Mouse (Mus musculus) monocyte, adult 2 months (primary cell): ENCODE data around the gene Mettl21c.
"Not testable (repeated sequence)": the region's sequence is repeated elsewhere in the genome, so short reads cannot be mapped to it uniquely, and the experiment has no call there.

Source experiments
- DNase-seq, 2 experiments: peaks; one replicate each; pipeline ENCODE4 v3.0.0; 2022; ENCODE audit warnings: low spot score in 2 of 2, low read depth in 1 of 2

Gene Mettl21c

GRCm38 (mm10) chr1:44019934-44020333 lies at the start of gene Mettl21c:
Gene Mettl21c (minus strand): TSS chr1:44020034.
- DNase-seq, result no peak

DNA sequence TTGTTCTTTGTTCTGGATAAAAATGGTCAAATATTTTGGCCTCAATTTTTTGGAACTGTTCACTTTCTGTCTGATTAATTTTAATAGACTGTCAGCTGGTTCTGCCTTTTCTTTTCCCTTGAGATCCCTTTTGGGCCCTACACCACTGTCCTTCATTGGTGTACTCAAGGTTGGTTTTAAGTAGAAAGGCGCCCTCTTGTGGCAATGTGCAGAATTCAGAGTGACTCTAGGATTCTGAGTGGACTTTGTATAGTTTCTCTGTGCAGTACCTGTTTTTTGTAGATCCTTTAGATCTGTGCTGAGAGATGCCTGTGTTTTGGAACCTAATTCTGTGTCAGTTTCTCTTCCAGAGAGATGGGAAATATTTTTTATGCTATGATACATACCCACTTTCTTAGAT lies 44.8 kb upstream of the Mettl21c start:
- DNase-seq, result peak in 1 of 2 experiments; percentile 18

GRCm38 (mm10) chr1:44063439-44063838 lies 43.6 kb upstream of the Mettl21c start:
- no peak for DNase-seq

GRCm38 (mm10) chr1:44061836-44062235 lies 42.0 kb upstream of the Mettl21c start, which contains the start of gene Gm8251:
Gene Gm8251 (minus strand): TSS chr1:44061936.
- no peak for DNase-seq

DNA sequence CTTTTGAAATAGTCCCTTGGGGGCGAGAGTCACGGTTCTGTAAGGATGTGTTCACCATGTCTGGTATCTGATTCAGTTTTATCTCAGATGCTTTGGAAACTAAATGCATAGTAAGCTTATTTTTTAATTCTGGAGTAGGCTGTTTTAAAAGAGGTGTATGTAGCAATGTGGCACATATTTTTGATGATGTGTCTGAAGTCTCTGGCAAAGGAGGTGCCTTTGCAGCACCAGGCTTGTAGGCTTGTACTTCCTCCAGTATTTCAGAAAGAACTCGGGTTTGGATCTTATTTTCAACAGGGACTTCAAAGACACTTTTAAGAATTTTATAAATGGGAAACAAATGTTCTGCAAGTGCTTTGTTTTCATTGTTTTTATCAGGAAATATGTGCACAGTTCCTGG lies 38.0 kb upstream of the Mettl21c start:
- no peak for DNase-seq

DNA sequence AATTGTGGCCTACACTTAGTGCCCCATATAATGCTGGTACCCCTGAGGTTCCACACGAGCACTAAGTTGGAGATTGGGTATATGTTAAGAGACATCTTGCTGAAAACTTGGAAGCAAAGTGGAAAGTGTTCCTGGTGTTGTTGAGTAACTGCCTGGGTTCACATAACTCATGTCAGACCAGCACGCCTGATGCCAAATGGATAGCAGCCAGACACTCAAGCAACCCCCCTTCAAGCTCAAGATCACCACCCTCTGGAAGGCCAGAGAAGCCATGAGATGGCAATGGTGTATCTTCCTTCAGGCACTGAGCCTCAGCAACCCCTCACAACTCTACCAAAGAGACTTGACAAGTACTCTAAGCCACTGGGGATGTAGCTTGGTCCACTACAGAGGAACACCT lies 26.7 kb upstream of the Mettl21c start:
- DNase-seq, result no peak

- not testable (repeated sequence) for DNase-seq
These were observed 25.9 kb upstream of the Mettl21c start for GRCm38 (mm10) chr1:44045689-44046088.

GRCm38 (mm10) chr1:44042555-44042915 lies 22.7 kb upstream of the Mettl21c start:
- DNase-seq, result no peak

- peak in 1 of 2 experiments; percentile 6 for DNase-seq
These were observed 22.1 kb upstream of the Mettl21c start for GRCm38 (mm10) chr1:44041797-44042554.

GRCm38 (mm10) chr1:44032948-44033347 lies 13.1 kb upstream of the Mettl21c start:
- no peak for DNase-seq

GRCm38 (mm10) chr1:44032213-44032612 lies 12.4 kb upstream of the Mettl21c start:
- no peak for DNase-seq

GRCm38 (mm10) chr1:44027651-44028050 lies 7.8 kb upstream of the Mettl21c start:
- no peak for DNase-seq

DNA sequence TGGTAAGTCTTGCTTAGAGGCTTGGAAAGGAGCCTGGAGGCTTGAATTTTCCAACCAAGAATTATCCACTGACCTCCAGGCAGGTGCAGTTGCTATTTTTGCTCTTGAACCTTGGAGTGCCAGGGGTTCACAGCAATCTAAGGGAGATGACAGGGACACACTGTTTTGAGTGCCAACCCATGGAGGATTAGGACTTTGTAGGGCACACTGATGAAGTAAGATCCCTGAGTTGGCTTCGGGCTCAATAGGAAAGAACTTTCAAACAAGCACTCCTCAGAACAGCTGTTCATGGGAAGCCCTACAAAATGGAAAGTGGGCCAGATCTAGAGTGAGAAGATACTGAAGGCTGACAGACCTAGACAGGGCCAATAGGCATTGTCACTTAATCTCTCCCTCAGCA lies 2.8 kb upstream of the Mettl21c start:
- no peak for DNase-seq

- DNase-seq, result no peak
These were observed 4.3 kb downstream of the Mettl21c start for GRCm38 (mm10) chr1:44015556-44015955.

GRCm38 (mm10) chr1:44004513-44004912 lies 15.3 kb downstream of the Mettl21c start:
- no peak for DNase-seq

DNA sequence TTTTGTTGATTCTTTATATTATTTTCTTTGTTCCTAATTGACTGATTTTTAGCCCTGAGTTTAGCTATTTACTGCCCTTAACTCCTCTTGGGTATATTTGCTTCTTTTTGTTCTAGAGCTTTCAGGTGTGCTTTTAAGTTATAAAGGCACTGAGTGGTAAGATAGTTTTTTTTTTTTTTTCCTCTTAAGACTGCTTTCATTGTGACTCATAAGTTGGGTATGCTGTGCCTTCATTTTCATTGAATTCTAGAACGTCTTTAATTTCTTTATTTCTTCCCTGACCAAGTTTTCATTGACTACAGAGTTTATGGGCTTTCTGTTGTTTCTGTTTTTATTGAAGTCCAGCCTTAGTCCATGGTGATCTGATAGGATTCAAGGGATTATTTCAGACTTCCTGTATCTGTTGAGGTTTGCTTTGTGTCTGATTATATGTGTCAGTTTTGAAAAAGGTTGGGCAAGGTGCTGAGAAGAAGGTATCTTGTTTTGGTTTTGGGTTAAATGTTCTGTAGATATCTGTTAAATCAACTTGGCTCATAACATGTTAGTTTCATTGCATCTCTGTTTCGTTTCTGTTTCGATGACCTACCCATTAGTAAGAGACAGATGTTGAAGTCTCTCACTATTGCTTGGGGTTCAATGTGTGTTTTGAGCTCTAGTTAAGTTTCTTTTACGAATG lies 22.8 kb downstream of the Mettl21c start:
- no peak for DNase-seq

DNA sequence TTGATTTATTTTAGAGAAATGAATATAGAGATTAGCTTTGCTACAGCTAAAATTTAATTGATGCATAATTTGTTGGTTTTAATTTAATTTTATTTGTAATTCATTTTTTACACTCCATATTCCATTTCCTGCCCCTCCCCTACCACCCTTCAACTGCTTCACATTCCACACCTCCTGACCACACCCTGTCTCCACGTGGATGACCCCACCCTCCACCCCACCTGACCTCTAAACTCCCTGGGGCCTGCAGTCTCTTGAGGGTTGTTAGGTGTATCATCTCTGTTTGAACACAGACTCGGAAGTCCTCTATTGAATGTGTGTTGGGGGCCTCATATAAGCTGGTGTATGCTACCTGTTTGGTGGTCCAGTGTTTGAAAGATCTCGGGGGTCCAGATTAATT lies 48.7 kb downstream of the Mettl21c start:
- no peak for DNase-seq

GRCm38 (mm10) chr1:43969361-43969760 lies 50.5 kb downstream of the Mettl21c start:
- DNase-seq, result no peak

DNA sequence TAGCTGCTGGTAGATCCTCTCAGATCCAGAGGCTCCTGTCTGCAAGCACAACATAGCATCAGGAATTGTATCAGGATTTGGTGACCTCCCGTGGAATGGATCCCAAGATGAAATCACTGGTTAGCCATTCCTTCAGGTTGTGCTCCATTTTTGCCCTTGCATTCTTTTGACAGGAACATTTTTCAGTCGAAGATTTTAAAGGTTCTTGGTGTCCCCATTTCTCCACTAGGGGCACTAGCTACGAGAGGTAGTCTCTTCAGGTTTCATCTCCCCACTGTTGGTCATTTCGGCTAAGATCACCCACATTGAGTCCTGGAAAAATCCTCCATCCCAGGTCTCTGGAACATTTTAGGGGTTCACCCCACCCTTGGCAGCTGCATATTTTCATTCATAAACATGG lies 53.1 kb downstream of the Mettl21c start:
- no peak for DNase-seq

- DNase-seq, result no peak
These were observed 55.5 kb downstream of the Mettl21c start for GRCm38 (mm10) chr1:43964381-43964780.
